Mouse (Mus musculus) intestine, embryonic 16.5 days (tissue): ENCODE data around the gene Wdfy2. TPM values are rescaled to one million over a fixed set of nuclear protein-coding genes. Genes with fewer than 3 reads are reported as not detected.
"Not testable (repeated sequence)": the region's sequence is repeated elsewhere in the genome, so short reads cannot be mapped to it uniquely, and the experiment has no call there.

Experiments used
- ATAC-seq: fragments of 200-750 bp; cut with Nextera tagmentation; 2 replicates; pipeline ENCODE4 v1.8.0; 2017; ENCODE audit warnings: moderate TSS enrichment, moderate library complexity
- H3K27ac ChIP-seq: fragments of 300-500 bp; sonication (generic); 2 replicates; pipeline ENCODE4 v1.5.1; 2014; ENCODE audit warnings: mild to moderate bottlenecking, low read length
- H3K27me3 ChIP-seq: fragments of 300-500 bp; sonication (generic); replicated peaks from 2 replicates; pipeline ENCODE4 v1.6.1; 2014; ENCODE audit warnings: low read length, control low read depth, mixed read lengths; ENCODE audit not compliant: control insufficient read depth, insufficient read depth
- H3K36me3 ChIP-seq: fragments of 300-500 bp; sonication (generic); 2 replicates; pipeline ENCODE4 v1.6.1; 2014; ENCODE audit warnings: low read length, control low read depth; ENCODE audit not compliant: control insufficient read depth, insufficient read depth
- H3K4me1 ChIP-seq: fragments of 300-500 bp; sonication (generic); 2 replicates; pipeline ENCODE4 v1.6.1; 2014; ENCODE audit warnings: low read length, control low read depth, mixed read lengths; ENCODE audit not compliant: control insufficient read depth, insufficient read depth
- H3K4me2 ChIP-seq: fragments of 300-500 bp; sonication (generic); 2 replicates; pipeline ENCODE4 v1.6.1; 2014; ENCODE audit warnings: low read depth, low read length, control low read depth
- H3K4me3 ChIP-seq: fragments of 300-500 bp; sonication (generic); 2 replicates; pipeline ENCODE4 v1.5.1; 2014; ENCODE audit warnings: mild to moderate bottlenecking, low read length
- H3K9ac ChIP-seq: fragments of 300-500 bp; sonication (generic); 2 replicates; pipeline ENCODE4 v1.6.1; 2014; ENCODE audit warnings: low read depth, low read length
- H3K9me3 ChIP-seq: fragments of 300-500 bp; sonication (generic); 2 replicates; pipeline ENCODE4 v1.6.1; 2016; ENCODE audit warnings: low read length, control low read depth; ENCODE audit not compliant: control insufficient read depth
- WGBS: fragments of 180-500 bp; shearing (Covaris S2); extraction: QIAGEN DNeasy Blood & Tissue Kit; methylation state at CpG from one replicate; pipeline ENCODE4 v1.1.7; 2014; 5-methylcytosine and 5-hydroxymethylcytosine counted together
- polyA plus RNA-seq: library from polyadenylated mRNA; unstranded; fragments of >200 nt; fragmentation: Nextera tagmentation; extraction: Ambion mirVana; gene quantifications from 2 replicates; pipeline ENCODE4 v1.2.1, GENCODE M21; 2015

Wdfy2 gene
- polyA plus RNA-seq, 1 experiment from 2014 or later, result 3.1 TPM

DNA sequence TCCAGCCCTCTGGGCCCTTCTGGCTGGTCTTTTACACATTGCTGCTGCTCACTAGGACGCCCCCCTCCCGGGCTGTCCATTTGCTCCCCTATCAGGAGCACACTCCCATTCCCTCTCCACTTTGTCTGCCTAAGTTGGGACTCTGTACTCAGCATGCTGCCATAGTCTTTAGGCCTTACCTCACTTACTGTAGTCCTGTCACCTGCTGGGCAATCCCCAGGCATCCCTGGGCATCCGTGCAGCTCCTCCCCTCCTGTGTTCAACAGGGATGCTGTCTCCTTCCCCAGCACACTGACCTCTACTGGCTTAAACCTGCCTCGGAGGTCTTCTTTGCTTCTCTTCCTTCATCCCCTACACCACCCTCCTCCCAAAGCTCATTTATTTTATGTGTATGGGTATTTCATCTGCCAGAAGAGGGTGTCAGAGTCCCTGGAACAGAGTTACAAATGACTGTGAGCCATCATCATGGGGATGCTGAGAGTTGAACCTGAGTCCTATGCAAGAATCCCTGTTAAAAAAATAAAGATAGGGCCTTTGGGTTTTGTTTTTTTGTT, 44.7 kb downstream of the Wdfy2 start:
- no peak for ATAC-seq
- H3K4me1 ChIP-seq, result 0 out of 2 replicates have a peak, but pooled peaks cover 16% of the 10 kb centered on the region
- H3K9ac ChIP-seq, result no peak overlapping the region
- no peaks in the 10 kb centered on the region for H3K36me3 ChIP-seq
- 45% methylated on average over 4 of the region's 4 CpGs for WGBS
- no peak overlapping the region for H3K4me3 ChIP-seq
- no peak overlapping the region for H3K4me2 ChIP-seq
- no peak overlapping the region for H3K27ac ChIP-seq
- H3K9me3 ChIP-seq, result no peaks in the 10 kb centered on the region
- H3K27me3 ChIP-seq, result no peaks in the 10 kb centered on the region

- no peak overlapping the region for H3K27ac ChIP-seq
- H3K9me3 ChIP-seq, result no peaks in the 10 kb centered on the region
- H3K4me3 ChIP-seq, result no peak overlapping the region
- H3K27me3 ChIP-seq, result no peaks in the 10 kb centered on the region
- no peak overlapping the region for H3K4me2 ChIP-seq
- WGBS, result 42% methylated on average over 1 of the region's 1 CpGs
- 0 out of 2 replicates have a peak, but pooled peaks cover 12% of the 10 kb centered on the region for H3K4me1 ChIP-seq
- ATAC-seq, result no peak
- H3K36me3 ChIP-seq, result no peaks in the 10 kb centered on the region
- H3K9ac ChIP-seq, result no peak overlapping the region
These were observed 46.1 kb downstream of the Wdfy2 start for GRCm38 (mm10) chr14:62883551-62883950.

DNA sequence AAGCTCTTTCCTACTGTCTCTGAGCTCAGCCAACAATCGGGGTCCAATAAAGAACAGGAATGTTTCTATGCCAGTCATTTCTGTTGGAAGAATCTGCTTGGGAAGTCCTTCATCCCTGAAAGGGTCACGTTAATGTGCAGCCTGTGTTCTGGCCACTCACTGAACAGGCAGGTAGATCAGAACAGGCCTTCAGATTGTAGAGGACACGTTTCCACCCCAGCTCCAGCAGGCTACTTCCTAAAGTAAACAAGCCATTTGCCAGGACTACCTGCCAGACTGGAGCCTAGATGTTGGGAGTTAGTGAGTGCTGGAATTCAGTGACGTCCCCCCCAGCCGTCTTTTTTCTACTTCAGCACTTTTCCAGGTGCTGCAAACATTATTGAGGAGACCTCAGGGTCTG, 46.7 kb downstream of the Wdfy2 start:
- Histone ChIP-seq H3K27ac (no peak overlapping the region), H3K4me3 (no peak overlapping the region), H3K27me3 (no peaks in the 10 kb centered on the region), H3K4me1 (0 out of 2 replicates have a peak, but pooled peaks cover 10% of the 10 kb centered on the region), H3K4me2 (no peak overlapping the region), H3K9ac (no peak overlapping the region), H3K36me3 (no peaks in the 10 kb centered on the region), H3K9me3 (no peaks in the 10 kb centered on the region)
- WGBS, result 33% methylated on average over 5 of the region's 5 CpGs
- no peak for ATAC-seq

- Histone ChIP-seq H3K9ac (no peak overlapping the region), H3K9me3 (no peaks in the 10 kb centered on the region), H3K36me3 (no peaks in the 10 kb centered on the region), H3K4me2 (no peak overlapping the region), H3K4me1 (0 out of 2 replicates have a peak, but pooled peaks cover 7% of the 10 kb centered on the region), H3K27ac (no peak overlapping the region), H3K27me3 (no peaks in the 10 kb centered on the region), H3K4me3 (no peak overlapping the region)
- ATAC-seq, result no peak
- WGBS, result 90% methylated on average over 1 of the region's 1 CpGs
These were observed 47.2 kb downstream of the Wdfy2 start for GRCm38 (mm10) chr14:62884639-62885038.

DNA sequence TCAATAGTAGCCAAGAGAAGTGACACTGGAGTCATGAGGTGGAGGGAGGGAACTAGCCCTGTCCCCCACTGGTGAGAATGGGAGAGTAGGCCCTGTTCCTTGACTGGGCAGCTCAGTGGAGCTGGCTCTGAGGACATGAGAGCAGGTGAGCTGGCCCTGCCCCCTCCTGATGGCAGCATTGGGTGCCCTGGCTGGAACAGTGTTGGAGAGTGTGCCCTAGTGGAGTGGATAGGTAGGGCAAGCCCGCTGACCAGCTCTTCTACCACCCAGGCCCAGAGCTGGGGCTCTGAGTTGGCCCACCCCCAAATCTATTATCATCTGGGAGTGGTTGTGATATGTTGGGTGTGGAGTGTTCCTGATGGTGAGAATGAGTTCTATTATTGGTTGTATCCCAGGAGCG, 47.7 kb downstream of the Wdfy2 start:
- no peak overlapping the region for H3K27ac ChIP-seq
- no peak overlapping the region for H3K4me3 ChIP-seq
- H3K9me3 ChIP-seq, result no peaks in the 10 kb centered on the region
- WGBS, result 95% methylated on average over 2 of the region's 2 CpGs
- H3K27me3 ChIP-seq, result no peaks in the 10 kb centered on the region
- peak; percentile 33 for ATAC-seq
- H3K4me2 ChIP-seq, result no peak overlapping the region
- no peak overlapping the region for H3K9ac ChIP-seq
- no peaks in the 10 kb centered on the region for H3K36me3 ChIP-seq
- 0 out of 2 replicates have a peak, but pooled peaks cover 5% of the 10 kb centered on the region for H3K4me1 ChIP-seq

DNA sequence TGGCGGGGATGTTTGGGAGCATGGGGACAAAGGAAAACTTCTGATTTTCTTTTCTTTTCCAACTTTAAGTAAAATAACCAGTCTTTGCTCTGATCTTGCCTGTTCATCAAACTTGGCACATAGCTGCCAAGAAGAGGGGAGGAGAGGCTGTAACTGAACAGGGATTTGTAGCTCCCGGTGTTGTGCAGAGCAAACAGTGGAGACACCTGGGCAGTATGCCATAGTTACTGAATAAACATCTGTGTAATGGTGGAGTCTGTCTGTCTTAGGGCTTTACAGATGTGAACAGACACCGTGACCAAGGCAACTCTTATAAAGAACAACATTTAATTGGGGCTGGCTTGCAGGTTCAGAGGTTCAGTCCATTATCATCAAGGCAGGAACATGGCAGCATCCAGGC, 53.9 kb downstream of the Wdfy2 start:
- Histone ChIP-seq H3K36me3 (no peaks in the 10 kb centered on the region), H3K9me3 (no peaks in the 10 kb centered on the region), H3K4me1 (no peaks in the 10 kb centered on the region), H3K4me2 (no peak overlapping the region), H3K9ac (no peak overlapping the region), H3K27me3 (no peaks in the 10 kb centered on the region), H3K27ac (no peak overlapping the region), H3K4me3 (no peak overlapping the region)
- WGBS, result 85% methylated on average over 3 of the region's 3 CpGs
- no peak for ATAC-seq

DNA sequence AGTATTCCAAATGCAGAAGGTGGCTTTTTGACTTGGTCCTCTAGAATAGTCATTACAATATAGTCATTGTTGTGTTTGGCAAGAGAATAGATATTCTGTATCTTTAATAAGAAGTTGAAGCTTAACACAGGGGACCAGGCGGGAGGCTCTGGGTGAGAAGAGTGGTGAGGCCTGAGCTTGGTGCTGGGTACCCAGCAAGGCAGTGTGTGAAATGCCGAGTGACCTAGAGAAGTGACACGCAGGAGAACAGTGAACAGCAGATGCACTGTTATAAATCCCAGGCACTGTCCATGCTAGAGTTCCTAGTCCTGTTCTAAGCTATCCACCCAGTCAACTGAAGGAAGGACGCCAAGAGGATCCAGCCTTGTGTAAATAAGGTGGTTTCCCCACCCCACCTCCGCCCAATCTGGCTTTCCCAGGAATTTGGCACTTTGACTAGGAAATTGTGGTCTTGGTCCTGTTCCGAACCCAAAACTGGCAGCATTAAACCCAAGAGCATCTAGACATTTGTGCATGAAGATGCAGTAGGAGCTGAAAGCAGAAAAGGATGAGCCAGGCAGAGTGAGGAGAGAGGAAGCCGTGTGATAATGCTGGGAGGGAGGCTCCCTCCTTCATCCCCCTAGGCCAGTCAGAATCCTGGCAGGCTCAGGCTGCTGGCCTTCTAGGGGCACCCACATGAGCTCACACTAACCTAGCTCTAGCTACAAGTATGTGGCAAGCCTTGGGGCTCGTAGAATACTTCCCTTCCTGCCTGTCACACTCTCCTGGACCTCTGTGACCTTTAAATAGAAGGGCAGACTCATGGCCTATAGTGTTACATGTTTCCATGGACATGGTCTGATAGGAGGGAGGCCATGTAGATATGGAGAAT, 55.5 kb downstream of the Wdfy2 start:
- Histone ChIP-seq H3K4me1 (no peaks in the 10 kb centered on the region), H3K4me3 (no peak overlapping the region), H3K27me3 (no peaks in the 10 kb centered on the region), H3K9me3 (no peaks in the 10 kb centered on the region), H3K4me2 (no peak overlapping the region), H3K9ac (no peak overlapping the region), H3K36me3 (no peaks in the 10 kb centered on the region), H3K27ac (no peak overlapping the region)
- 64% methylated on average over 8 of the region's 8 CpGs for WGBS
- no peak for ATAC-seq

- not testable (repeated sequence) for H3K9me3 ChIP-seq, H3K4me3 ChIP-seq, H3K36me3 ChIP-seq, H3K9ac ChIP-seq, H3K27me3 ChIP-seq, H3K27ac ChIP-seq, ATAC-seq, H3K4me2 ChIP-seq, H3K4me1 ChIP-seq
- WGBS, result 38% methylated on average over 5 of the region's 5 CpGs
These were observed 56.2 kb downstream of the Wdfy2 start for GRCm38 (mm10) chr14:62893642-62894180.

GRCm38 (mm10) chr14:62894924-62895840, 57.7 kb downstream of the Wdfy2 start:
- no peak for ATAC-seq
- 93% methylated on average over 8 of the region's 8 CpGs for WGBS
- no peak overlapping the region for H3K9ac ChIP-seq
- no peaks in the 10 kb centered on the region for H3K27me3 ChIP-seq
- no peak overlapping the region for H3K4me3 ChIP-seq
- H3K27ac ChIP-seq, result no peak overlapping the region
- H3K9me3 ChIP-seq, result no peaks in the 10 kb centered on the region
- H3K36me3 ChIP-seq, result no peaks in the 10 kb centered on the region
- no peaks in the 10 kb centered on the region for H3K4me1 ChIP-seq
- H3K4me2 ChIP-seq, result no peak overlapping the region
